Mouse (Mus musculus): ENCODE measurements around the gene Wdfy1. TPM values are rescaled to one million over a fixed set of nuclear protein-coding genes. Genes with fewer than 3 reads are reported as not detected.

The Wdfy1 gene
- polyA plus RNA-seq, 2 experiments = 4.8 to 9.6 TPM

DNA sequence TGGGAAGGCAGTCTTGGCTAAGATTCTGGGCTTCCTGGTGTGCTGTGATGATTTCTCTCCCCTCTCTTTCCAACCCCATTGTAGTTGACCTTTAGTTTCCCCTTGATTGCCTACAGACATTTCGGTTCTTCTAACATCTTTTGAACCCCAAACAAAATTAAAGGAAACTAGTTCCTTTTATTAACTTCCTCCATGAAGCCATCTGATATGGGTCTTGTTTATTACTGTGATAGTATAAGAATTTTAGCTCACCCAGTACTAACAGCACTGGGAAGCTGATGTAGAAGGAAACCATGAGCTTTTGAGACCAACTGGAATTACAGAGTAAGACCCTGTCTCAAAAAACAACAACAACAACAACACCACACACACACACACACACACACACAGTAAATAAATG, 7.7 kb downstream of the Wdfy1 start:
- no peak for DNase-seq (ENCODE audit: low read depth in 3 of 3, low spot score in 3 of 3)
- WGBS (ENCODE audit: insufficient replicate concordance) = 18% methylated on average over 1 of the region's 1 CpGs

GRCm38 (mm10) chr1:79764483-79764882, 11.5 kb downstream of the Wdfy1 start:
- no peak overlapping the region for H3K4me2 ChIP-seq (ENCODE audit: low read depth)
- no peak for ATAC-seq (ENCODE audit: insufficient read depth)

More for the DNA sequence above, 7.7 kb downstream of the Wdfy1 start:
- Histone ChIP-seq H3K27me3 (ENCODE audit: control insufficient read depth, insufficient read depth, low read length) (no peaks in the 10 kb centered on the region), H3K9ac (replicated peaks) (no peak overlapping the region), H3K4me3 (ENCODE audit: insufficient read depth in 1 of 2, low read depth in 2 of 2, low read length in 2 of 2) (no peak overlapping the region), H3K27ac (no peak overlapping the region), H3K4me2 (ENCODE audit: low read depth) (no peak overlapping the region), H3K4me1 (replicated peaks; ENCODE audit: control insufficient read depth in 2 of 2, insufficient read depth in 2 of 2, low read length in 1 of 2) (peaks cover 0 to under 1% of the 10 kb centered on the region in 2 experiments; a peak in 1 of 4 replicates), H3K9me3 (ENCODE audit: control insufficient read depth, low read length) (no peaks in the 10 kb centered on the region), H3K36me3 (replicated peaks; ENCODE audit: control insufficient read depth, insufficient read depth, low read depth) (no peaks in the 10 kb centered on the region)
- ATAC-seq (ENCODE audit: insufficient read depth) = no peak
- no peak for TF ChIP-seq CTCF (IDR thresholded peaks at IDR 0.05; ENCODE audit: low read depth)
- no peak for TF ChIP-seq EP300 (IDR thresholded peaks at IDR 0.05; ENCODE audit: low read depth)

GRCm38 (mm10) chr1:79764031-79764430, 11.9 kb downstream of the Wdfy1 start:
- Histone ChIP-seq H3K27me3 (ENCODE audit: control insufficient read depth, insufficient read depth, low read length) (no peaks in the 10 kb centered on the region), H3K27ac (no peak overlapping the region), H3K4me1 (replicated peaks; ENCODE audit: control insufficient read depth in 2 of 2, insufficient read depth in 2 of 2, low read length in 1 of 2) (peaks cover 16 to 20% of the 10 kb centered on the region in 2 experiments), H3K9me3 (ENCODE audit: control insufficient read depth, low read length) (no peaks in the 10 kb centered on the region), H3K4me2 (ENCODE audit: low read depth) (no peak overlapping the region), H3K4me3 (ENCODE audit: insufficient read depth in 1 of 2, low read depth in 2 of 2, low read length in 2 of 2) (no peak overlapping the region), H3K36me3 (replicated peaks; ENCODE audit: control insufficient read depth, insufficient read depth, low read depth) (no peaks in the 10 kb centered on the region), H3K9ac (replicated peaks) (no peak overlapping the region)
- TF ChIP-seq CTCF (IDR thresholded peaks at IDR 0.05; ENCODE audit: low read depth) (no peak), EP300 (IDR thresholded peaks at IDR 0.05; ENCODE audit: low read depth) (no peak)
- WGBS (ENCODE audit: insufficient replicate concordance) = 78% methylated on average over 2 of the region's 2 CpGs
- DNase-seq (ENCODE audit: low read depth in 3 of 3, low spot score in 3 of 3) = no peak
- no peak for ATAC-seq (ENCODE audit: insufficient read depth)

More at GRCm38 (mm10) chr1:79764483-79764882, 11.5 kb downstream of the Wdfy1 start:
- Histone ChIP-seq H3K4me3 (ENCODE audit: insufficient read depth in 1 of 2, low read depth in 2 of 2, low read length in 2 of 2) (no peak overlapping the region), H3K9me3 (ENCODE audit: control insufficient read depth, low read length) (no peaks in the 10 kb centered on the region), H3K9ac (replicated peaks) (no peak overlapping the region), H3K4me1 (replicated peaks; ENCODE audit: control insufficient read depth in 2 of 2, insufficient read depth in 2 of 2, low read length in 1 of 2) (peaks cover 16 to 20% of the 10 kb centered on the region in 2 experiments), H3K27ac (no peak overlapping the region), H3K36me3 (replicated peaks; ENCODE audit: control insufficient read depth, insufficient read depth, low read depth) (no peaks in the 10 kb centered on the region), H3K27me3 (ENCODE audit: control insufficient read depth, insufficient read depth, low read length) (no peaks in the 10 kb centered on the region)
- TF ChIP-seq EP300 (IDR thresholded peaks at IDR 0.05; ENCODE audit: low read depth) = no peak
- no peak for TF ChIP-seq CTCF (IDR thresholded peaks at IDR 0.05; ENCODE audit: low read depth)
- DNase-seq (ENCODE audit: low read depth in 3 of 3, low spot score in 3 of 3) = no peak
- 22% methylated on average over 1 of the region's 1 CpGs for WGBS (ENCODE audit: insufficient replicate concordance)

DNA sequence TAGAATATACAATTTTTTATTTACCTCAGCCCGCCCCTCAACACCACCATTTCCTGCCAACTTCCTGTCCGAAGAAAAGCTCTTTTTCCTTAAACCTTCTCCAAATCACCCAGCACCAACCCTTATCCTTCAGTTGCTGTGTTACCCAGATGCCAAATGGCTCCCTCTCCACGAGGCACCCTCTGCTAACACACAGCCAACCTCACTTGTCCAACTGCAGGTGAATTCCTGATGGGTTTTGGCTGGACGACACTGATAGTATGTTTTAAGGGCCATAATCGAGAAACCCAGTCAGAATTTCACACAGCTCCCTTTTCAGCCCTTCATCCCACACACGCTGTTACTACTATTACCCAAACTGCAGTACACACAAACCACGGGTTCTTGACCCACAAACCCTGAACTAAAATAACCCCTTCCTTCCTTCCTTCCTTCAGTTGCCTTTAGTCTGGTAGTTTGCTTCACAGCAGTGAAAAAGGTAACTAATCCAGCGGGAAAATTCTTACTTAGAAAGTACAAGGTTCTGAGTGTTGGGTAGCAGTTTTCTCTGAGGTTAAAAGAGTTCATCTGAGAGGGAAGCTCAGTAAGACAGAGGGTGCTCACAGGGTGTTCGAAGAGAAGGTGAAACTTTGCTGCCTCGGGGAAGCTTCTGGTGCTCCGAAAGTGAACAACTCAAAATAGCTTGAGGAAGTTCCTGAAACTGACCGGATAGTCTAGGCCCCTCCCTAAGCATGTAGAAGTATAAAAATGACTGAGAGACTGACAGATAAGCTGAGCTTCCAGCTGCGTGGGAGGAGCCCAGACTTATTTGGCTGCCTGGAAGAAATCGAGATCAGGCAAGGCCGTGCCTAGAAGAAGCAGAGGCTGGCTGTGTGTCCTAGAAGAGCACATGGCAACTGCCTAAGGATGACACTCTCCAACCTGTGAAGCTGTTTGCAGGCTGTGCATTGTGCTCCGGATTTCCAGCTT, 13.4 kb downstream of the Wdfy1 start:
- peak overlapping the region; percentile 86 for H3K4me2 ChIP-seq (ENCODE audit: low read depth)
- peaks cover 16 to 20% of the 10 kb centered on the region in 2 experiments for H3K4me1 ChIP-seq (replicated peaks; ENCODE audit: control insufficient read depth in 2 of 2, insufficient read depth in 2 of 2, low read length in 1 of 2)
- no peak overlapping the region for H3K27ac ChIP-seq
- TF ChIP-seq EP300 (IDR thresholded peaks at IDR 0.05; ENCODE audit: low read depth) (no peak), CTCF (IDR thresholded peaks at IDR 0.05; ENCODE audit: low read depth) (no peak)
- no peaks in the 10 kb centered on the region for H3K36me3 ChIP-seq (replicated peaks; ENCODE audit: control insufficient read depth, insufficient read depth, low read depth)
- DNase-seq (ENCODE audit: low read depth in 3 of 3, low spot score in 3 of 3) = peak; percentile 26 to 44 (median 39)
- WGBS (ENCODE audit: insufficient replicate concordance) = 27% methylated on average over 16 of the region's 16 CpGs
- no peaks in the 10 kb centered on the region for H3K27me3 ChIP-seq (ENCODE audit: control insufficient read depth, insufficient read depth, low read length)
- H3K9me3 ChIP-seq (ENCODE audit: control insufficient read depth, low read length) = no peaks in the 10 kb centered on the region
- H3K9ac ChIP-seq (replicated peaks) = peak overlapping the region; percentile 86; the same call in 1 of the 2 replicates
- H3K4me3 ChIP-seq (ENCODE audit: insufficient read depth in 1 of 2, low read depth in 2 of 2, low read length in 2 of 2) = peak overlapping the region; percentile 26 to 87; a peak in 3 of 4 replicates
- peak; percentile 58 for ATAC-seq (ENCODE audit: insufficient read depth)

GRCm38 (mm10) chr1:79761917-79762271, 14.0 kb downstream of the Wdfy1 start:
- peak overlapping the region; percentile 78 to 87 for H3K4me3 ChIP-seq (ENCODE audit: insufficient read depth in 1 of 2, low read depth in 2 of 2, low read length in 2 of 2)
- TF ChIP-seq EP300 (IDR thresholded peaks at IDR 0.05; ENCODE audit: low read depth) = no peak
- TF ChIP-seq CTCF (IDR thresholded peaks at IDR 0.05; ENCODE audit: low read depth) = no peak
- H3K9me3 ChIP-seq (ENCODE audit: control insufficient read depth, low read length) = no peaks in the 10 kb centered on the region
- H3K9ac ChIP-seq (replicated peaks) = peak overlapping the region; percentile 86
- 1% methylated on average over 6 of the region's 6 CpGs for WGBS (ENCODE audit: insufficient replicate concordance)
- H3K27me3 ChIP-seq (ENCODE audit: control insufficient read depth, insufficient read depth, low read length) = no peaks in the 10 kb centered on the region
- no peaks in the 10 kb centered on the region for H3K36me3 ChIP-seq (replicated peaks; ENCODE audit: control insufficient read depth, insufficient read depth, low read depth)
- ATAC-seq (ENCODE audit: insufficient read depth) = peak; percentile 21
- H3K27ac ChIP-seq = no peak overlapping the region
- peak overlapping the region; percentile 86 for H3K4me2 ChIP-seq (ENCODE audit: low read depth)
- peaks cover 16 to 20% of the 10 kb centered on the region in 2 experiments for H3K4me1 ChIP-seq (replicated peaks; ENCODE audit: control insufficient read depth in 2 of 2, insufficient read depth in 2 of 2, low read length in 1 of 2)
- DNase-seq (ENCODE audit: low read depth in 3 of 3, low spot score in 3 of 3) = no peak
